Comparison of ENCODE assay signal across 18 mouse cellular contexts in genomic region chr5:111823842-111824241, GRCm38 (mm10).
A peak's percentile ranks its signal among the peaks of the same experiment; 100 is the strongest.
DNase-seq lines count a peak whose midpoint lies in the region; ATAC-seq and TF ChIP-seq lines count a peak whose summit lies in the region.
"Had no signal": no experiment of that assay in that cellular context is flagged by ENCODE, and none has a peak within 500 bp of the region (broad histone marks: within the 10 kb centered on the region; RNA-seq: fewer than 3 reads in every experiment).

No protein-coding gene starts in this region.

- no peak for ATAC-seq in kidney, postnatal 0 days (replicated peaks; ENCODE audit: low FRiP score, low read depth)
- ATAC-seq in liver, embryonic 11.5 days (replicated peaks; ENCODE audit: low FRiP score), result no peak
- ATAC-seq: CD4-positive, CD25-positive, alpha-beta regulatory T cell, adult 4 months; hindbrain, postnatal 0 days had no signal

- H3K9me3 ChIP-seq in kidney, postnatal 0 days (replicated peaks; ENCODE audit: low read length), result no peaks in the 10 kb centered on the region
- H3K9me3 ChIP-seq in liver, embryonic 11.5 days (ENCODE audit: control insufficient read depth, low read length), result no peaks in the 10 kb centered on the region

- no peak overlapping the region for H3K4me3 ChIP-seq in kidney, postnatal 0 days (replicated peaks; ENCODE audit: low read depth, low read length)
- no peak overlapping the region for H3K4me3 ChIP-seq in liver, embryonic 11.5 days (ENCODE audit: low read depth, low read length)
- H3K4me3 ChIP-seq: left cerebral cortex, adult 2 months had no signal

- TF ChIP-seq CTCF in kidney, postnatal 0 days (IDR thresholded peaks at IDR 0.05; ENCODE audit: low read depth), result no peak
- no peak for TF ChIP-seq CTCF in brain, embryonic 14.5 days (IDR thresholded peaks at IDR 0.05; ENCODE audit: borderline replicate concordance, extremely low read depth, insufficient read depth, insufficient read length)

- no peak for TF ChIP-seq POLR2A in brain, embryonic 14.5 days (IDR thresholded peaks at IDR 0.05; ENCODE audit: borderline replicate concordance, extremely low read depth, insufficient read depth, insufficient read length, poor library complexity, severe bottlenecking)

- no peak overlapping the region for H3K4me2 ChIP-seq in kidney, postnatal 0 days (ENCODE audit: low read length)
- H3K4me2 ChIP-seq in liver, embryonic 11.5 days, result no peak overlapping the region
- H3K4me2 ChIP-seq: heart, embryonic 11.5 days had no signal

- DNase-seq in kidney, postnatal 0 days (ENCODE audit: low spot score), result no peak
- no peak for DNase-seq in kidney, postnatal 10 days
- peak; percentile 23 for DNase-seq in 3134 (ENCODE audit: extremely low read depth, insufficient read length, low spot score)
- DNase-seq in brain, embryonic 14.5 days (ENCODE audit: low read depth), result peak; percentile 56
- DNase-seq in retina, embryonic 14.5 days (ENCODE audit: low spot score), result peak; percentile 47
- DNase-seq in thymus, postnatal 4 days, result no peak
- DNase-seq in liver, embryonic 11.5 days (ENCODE audit: low spot score), result no peak
- DNase-seq: adrenal gland, postnatal 14 days; cerebellum, adult 9-10 months; gastrocnemius, postnatal 25 days; heart, postnatal 36 days; right cerebral cortex, postnatal 14 days; thymus, adult 18-20 months had no signal

- H3K4me1 ChIP-seq in kidney, postnatal 0 days (replicated peaks; ENCODE audit: insufficient read depth, low read length), result no peaks in the 10 kb centered on the region; the same call in 1 of the 2 replicates
- H3K4me1 ChIP-seq in liver, embryonic 11.5 days (replicated peaks; ENCODE audit: control insufficient read depth, insufficient read depth, low read length), result no peaks in the 10 kb centered on the region

- H3K36me3 ChIP-seq in kidney, postnatal 0 days (ENCODE audit: insufficient read depth, low read length), result no peaks in the 10 kb centered on the region
- H3K36me3 ChIP-seq in liver, embryonic 11.5 days (ENCODE audit: control insufficient read depth, insufficient read depth, low read length), result no peaks in the 10 kb centered on the region

- no peaks in the 10 kb centered on the region for H3K27me3 ChIP-seq in kidney, postnatal 0 days (ENCODE audit: insufficient read depth, low read length)
- H3K27me3 ChIP-seq in liver, embryonic 11.5 days (replicated peaks; ENCODE audit: control insufficient read depth, insufficient read depth, low read length), result no peaks in the 10 kb centered on the region

- WGBS in kidney, postnatal 0 days, result 46% methylated on average over 5 of the region's 5 CpGs
- WGBS in liver, embryonic 11.5 days, result 48% methylated on average over 5 of the region's 5 CpGs

- H3K27ac ChIP-seq in kidney, postnatal 0 days, result 0 out of 2 replicates have a peak overlapping the region, but pooled peaks have one; percentile 25
- H3K27ac ChIP-seq in liver, embryonic 11.5 days (ENCODE audit: low read depth, low read length), result no peak overlapping the region
- H3K27ac ChIP-seq: hindbrain, postnatal 0 days; left cerebral cortex, adult 2 months; macrophage had no signal

- H3K9ac ChIP-seq in kidney, postnatal 0 days (ENCODE audit: low read depth, low read length), result no peak overlapping the region
- no peak overlapping the region for H3K9ac ChIP-seq in liver, embryonic 11.5 days (ENCODE audit: low read depth, low read length)

Comparison
In these comparisons a context has a peak if more than half of its experiments do, and no peak if none do; other contexts are left out.
1. DNase-seq: peak in 3134 (single experiment), brain, embryonic 14.5 days (single experiment) and retina, embryonic 14.5 days (single experiment); none in kidney, postnatal 0 days (single experiment), kidney, postnatal 10 days (single experiment), thymus, postnatal 4 days (single experiment) and liver, embryonic 11.5 days (single experiment).